Mouse (Mus musculus): ENCODE results near the gene Cdc25b. TPM values are rescaled to one million over a fixed set of nuclear protein-coding genes. Genes with fewer than 3 reads are reported as not detected.

Gene Cdc25b
- polyA plus RNA-seq, 1 experiment = 73.8 TPM

DNA sequence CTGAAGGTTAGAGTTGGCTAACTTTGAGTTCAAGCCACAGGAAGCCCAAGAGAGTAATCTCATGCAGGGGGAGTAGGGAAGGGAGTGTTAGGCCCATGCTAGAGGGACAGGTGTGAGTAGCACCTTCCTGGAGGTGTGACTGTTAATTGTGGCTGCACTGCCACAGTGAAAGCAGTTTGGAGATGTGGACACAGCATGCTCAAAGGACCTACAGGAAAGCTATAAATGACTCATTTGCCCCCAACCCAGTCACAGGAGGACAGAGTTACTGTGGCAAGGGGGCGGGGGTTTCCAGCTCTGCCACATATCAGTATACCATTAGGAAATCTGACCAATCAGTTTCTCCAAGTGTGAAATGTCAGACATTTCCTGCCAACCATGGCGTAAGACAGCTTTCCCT is 41.2 kb upstream of the Cdc25b start:
- Histone ChIP-seq H3ac (ENCODE audit: control insufficient read depth, insufficient read length, low read depth) (no peak overlapping the region), H3K79me3 (ENCODE audit: low read depth) (peaks cover 1% of the 10 kb centered on the region), H3K79me2 (ENCODE audit: control insufficient read depth, insufficient read depth) (no peaks in the 10 kb centered on the region), H3K36me3 (ENCODE audit: control insufficient read depth, insufficient read depth) (peaks cover 56% of the 10 kb centered on the region), H3K27me3 (ENCODE audit: control insufficient read depth, insufficient read depth, insufficient read length) (no peaks in the 10 kb centered on the region), H3K4me3 (ENCODE audit: insufficient read depth, poor library complexity, severe bottlenecking) (no peak overlapping the region)
- TF ChIP-seq CTCF (IDR thresholded peaks at IDR 0.05; ENCODE audit: control insufficient read depth, insufficient read depth, insufficient read length) (no peak), MYOD1 (IDR thresholded peaks at IDR 0.05; ENCODE audit: control insufficient read depth, insufficient read length, low read depth) (no peak), CEBPB (IDR thresholded peaks at IDR 0.05; ENCODE audit: low read depth) (no peak), FOSL1 (IDR thresholded peaks at IDR 0.05; ENCODE audit: insufficient read depth, low read length, poor library complexity, severe bottlenecking) (no peak), MAX (IDR thresholded peaks at IDR 0.05) (no peak), MYOG (IDR thresholded peaks at IDR 0.05; ENCODE audit: control insufficient read depth, extremely low read depth, insufficient read length) (no peak), USF1 (IDR thresholded peaks at IDR 0.05; ENCODE audit: low read depth) (no peak)

DNA sequence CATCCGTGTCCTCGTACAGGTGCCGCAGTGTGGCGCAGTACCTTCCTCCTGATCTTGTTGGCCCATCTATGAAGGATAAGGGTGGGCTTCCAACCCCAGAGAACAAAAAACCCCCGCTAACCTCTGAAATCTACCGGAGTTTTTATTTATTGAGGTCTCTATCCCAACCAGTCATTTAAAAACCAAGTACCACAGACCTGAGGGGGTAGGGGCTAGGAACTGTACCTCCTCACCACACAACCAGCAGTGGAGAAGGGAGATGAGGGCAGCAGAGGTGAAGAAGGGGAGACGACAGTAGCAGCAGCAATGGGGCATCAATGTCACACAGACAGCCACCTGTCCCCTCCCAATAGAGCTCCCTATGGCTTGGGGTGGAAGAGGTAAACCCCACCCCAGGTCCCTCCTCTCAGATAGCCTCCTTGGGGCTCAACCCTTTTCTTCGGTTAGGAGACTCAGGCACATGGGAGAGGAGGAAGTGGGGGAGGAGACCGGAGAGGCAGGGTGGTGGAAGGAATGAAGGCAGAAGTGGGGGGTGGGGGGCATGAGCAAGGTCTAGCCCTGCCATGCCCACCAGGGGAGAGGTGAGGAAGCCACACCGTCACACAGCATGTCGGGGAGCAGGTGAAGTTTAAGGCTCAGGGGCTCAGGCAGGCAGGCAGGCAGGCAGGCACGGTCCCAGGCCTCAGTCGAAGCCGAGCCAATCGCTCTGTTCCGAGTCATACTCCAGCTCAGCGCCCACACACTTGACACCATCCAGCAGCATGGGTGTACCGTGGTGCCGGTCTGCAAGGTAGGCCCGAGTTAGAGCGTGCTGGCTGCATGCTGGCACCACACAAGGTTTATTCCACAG is 40.3 kb upstream of the Cdc25b start:
- Histone ChIP-seq H3K79me3 (ENCODE audit: low read depth) (peaks cover 1% of the 10 kb centered on the region), H3ac (ENCODE audit: control insufficient read depth, insufficient read length, low read depth) (no peak overlapping the region), H3K79me2 (ENCODE audit: control insufficient read depth, insufficient read depth) (no peaks in the 10 kb centered on the region), H3K4me3 (ENCODE audit: insufficient read depth, poor library complexity, severe bottlenecking) (no peak overlapping the region), H3K27me3 (ENCODE audit: control insufficient read depth, insufficient read depth, insufficient read length) (no peaks in the 10 kb centered on the region), H3K36me3 (ENCODE audit: control insufficient read depth, insufficient read depth) (peaks cover 64% of the 10 kb centered on the region)
- no peak for TF ChIP-seq FOSL1 (IDR thresholded peaks at IDR 0.05; ENCODE audit: insufficient read depth, low read length, poor library complexity, severe bottlenecking)
- TF ChIP-seq USF1 (IDR thresholded peaks at IDR 0.05; ENCODE audit: low read depth) = no peak
- no peak for TF ChIP-seq MAX (IDR thresholded peaks at IDR 0.05)
- TF ChIP-seq CTCF (IDR thresholded peaks at IDR 0.05; ENCODE audit: control insufficient read depth, insufficient read depth, insufficient read length) = no peak
- no peak for TF ChIP-seq MYOD1 (IDR thresholded peaks at IDR 0.05; ENCODE audit: control insufficient read depth, insufficient read length, low read depth)
- no peak for TF ChIP-seq MYOG (IDR thresholded peaks at IDR 0.05; ENCODE audit: control insufficient read depth, extremely low read depth, insufficient read length)
- no peak for TF ChIP-seq CEBPB (IDR thresholded peaks at IDR 0.05; ENCODE audit: low read depth)

DNA sequence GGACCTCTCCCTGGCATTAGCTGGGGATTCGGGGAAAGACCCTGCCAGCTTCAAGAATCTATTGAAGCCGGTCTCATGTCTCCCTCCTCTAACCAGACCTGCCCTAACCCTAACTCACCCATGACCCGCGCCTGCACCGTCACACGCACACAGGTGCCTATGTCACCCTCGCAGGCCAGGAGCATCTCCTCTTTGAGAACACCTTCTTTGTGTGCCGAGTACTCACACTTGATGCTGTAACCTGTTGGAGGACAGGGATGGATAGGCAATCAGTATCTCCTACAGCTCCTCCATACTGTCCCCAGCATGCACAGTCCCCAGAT is 39.7 kb upstream of the Cdc25b start:
- Histone ChIP-seq H3K27me3 (ENCODE audit: control insufficient read depth, insufficient read depth, insufficient read length) (no peaks in the 10 kb centered on the region), H3K36me3 (ENCODE audit: control insufficient read depth, insufficient read depth) (peaks cover 70% of the 10 kb centered on the region), H3K79me2 (ENCODE audit: control insufficient read depth, insufficient read depth) (no peaks in the 10 kb centered on the region), H3ac (ENCODE audit: control insufficient read depth, insufficient read length, low read depth) (no peak overlapping the region), H3K79me3 (ENCODE audit: low read depth) (peaks cover 1% of the 10 kb centered on the region), H3K4me3 (ENCODE audit: insufficient read depth, poor library complexity, severe bottlenecking) (no peak overlapping the region)
- TF ChIP-seq FOSL1 (IDR thresholded peaks at IDR 0.05; ENCODE audit: insufficient read depth, low read length, poor library complexity, severe bottlenecking) (no peak), USF1 (IDR thresholded peaks at IDR 0.05; ENCODE audit: low read depth) (no peak), CEBPB (IDR thresholded peaks at IDR 0.05; ENCODE audit: low read depth) (no peak), CTCF (IDR thresholded peaks at IDR 0.05; ENCODE audit: control insufficient read depth, insufficient read depth, insufficient read length) (no peak), MYOG (IDR thresholded peaks at IDR 0.05; ENCODE audit: control insufficient read depth, extremely low read depth, insufficient read length) (no peak), MYOD1 (IDR thresholded peaks at IDR 0.05; ENCODE audit: control insufficient read depth, insufficient read length, low read depth) (no peak), MAX (IDR thresholded peaks at IDR 0.05) (no peak)

DNA sequence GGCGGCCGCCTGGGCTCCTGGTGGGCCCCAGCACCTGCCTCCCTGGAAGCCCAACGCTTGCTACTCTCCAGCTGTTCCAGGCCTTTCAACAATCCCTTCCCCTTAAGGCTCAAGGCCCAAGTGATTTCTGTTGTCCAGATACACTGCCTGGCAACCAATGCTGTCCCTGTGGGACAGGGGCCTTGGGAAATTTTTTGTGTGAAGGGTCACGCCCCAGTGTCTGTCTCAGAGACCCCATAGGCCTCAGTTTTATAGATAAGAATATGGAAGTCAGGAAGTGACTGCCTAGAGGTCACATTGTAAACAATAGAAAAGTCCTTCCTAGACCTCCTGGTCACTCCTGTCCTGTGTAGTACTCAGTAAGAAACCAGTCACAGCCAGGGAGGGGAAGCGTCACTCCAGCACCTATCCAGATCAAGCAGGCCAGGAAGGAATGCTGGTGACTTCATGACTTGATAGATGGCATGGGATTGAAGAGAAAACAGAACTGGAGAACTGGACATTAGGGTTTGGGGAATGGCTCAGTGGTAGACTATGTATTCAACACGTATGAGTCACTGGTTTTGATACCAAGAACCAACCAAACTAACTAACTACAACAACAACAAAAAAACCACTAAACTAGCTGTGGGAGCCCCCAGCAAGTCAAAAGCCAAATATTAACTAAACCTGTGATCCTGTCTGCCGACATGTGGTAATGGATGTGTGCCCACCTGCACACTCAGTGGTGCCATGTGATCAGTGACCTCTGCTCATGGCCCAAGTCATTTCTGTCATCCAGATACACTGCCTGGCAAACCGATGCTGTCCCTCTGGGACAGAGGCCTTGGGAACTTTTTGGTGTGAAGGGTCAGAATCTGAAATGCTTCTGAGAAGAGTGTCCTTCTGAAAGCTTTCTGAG is 38.1 kb upstream of the Cdc25b start:
- Histone ChIP-seq H3K79me2 (ENCODE audit: control insufficient read depth, insufficient read depth) (no peaks in the 10 kb centered on the region), H3K79me3 (ENCODE audit: low read depth) (peaks cover 1% of the 10 kb centered on the region), H3K4me3 (ENCODE audit: insufficient read depth, poor library complexity, severe bottlenecking) (no peak overlapping the region), H3K27me3 (ENCODE audit: control insufficient read depth, insufficient read depth, insufficient read length) (no peaks in the 10 kb centered on the region), H3ac (ENCODE audit: control insufficient read depth, insufficient read length, low read depth) (no peak overlapping the region), H3K36me3 (ENCODE audit: control insufficient read depth, insufficient read depth) (peaks cover 78% of the 10 kb centered on the region)
- TF ChIP-seq MAX (IDR thresholded peaks at IDR 0.05) (no peak), CTCF (IDR thresholded peaks at IDR 0.05; ENCODE audit: control insufficient read depth, insufficient read depth, insufficient read length) (no peak), FOSL1 (IDR thresholded peaks at IDR 0.05; ENCODE audit: insufficient read depth, low read length, poor library complexity, severe bottlenecking) (no peak), MYOD1 (IDR thresholded peaks at IDR 0.05; ENCODE audit: control insufficient read depth, insufficient read length, low read depth) (no peak), CEBPB (IDR thresholded peaks at IDR 0.05; ENCODE audit: low read depth) (no peak), MYOG (IDR thresholded peaks at IDR 0.05; ENCODE audit: control insufficient read depth, extremely low read depth, insufficient read length) (no peak), USF1 (IDR thresholded peaks at IDR 0.05; ENCODE audit: low read depth) (no peak)

DNA sequence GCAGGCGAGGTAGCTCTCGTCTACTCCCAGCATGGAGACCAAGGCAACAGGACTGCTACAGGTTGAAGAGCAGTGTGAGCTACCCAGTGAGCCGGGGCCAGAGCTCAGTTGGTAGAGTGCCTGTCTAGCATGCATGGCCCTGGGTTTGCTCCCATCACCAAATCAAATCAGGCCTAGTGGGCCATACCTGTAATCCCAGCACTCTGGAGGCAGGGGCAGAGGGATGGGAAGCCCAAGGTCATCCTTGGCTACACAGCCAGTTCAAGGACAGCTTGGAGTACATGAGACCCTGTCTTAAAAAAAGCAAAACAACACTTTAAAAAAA is 37.5 kb upstream of the Cdc25b start:
- Histone ChIP-seq H3K79me3 (ENCODE audit: low read depth) (peaks cover 1% of the 10 kb centered on the region), H3ac (ENCODE audit: control insufficient read depth, insufficient read length, low read depth) (no peak overlapping the region), H3K79me2 (ENCODE audit: control insufficient read depth, insufficient read depth) (no peaks in the 10 kb centered on the region), H3K4me3 (ENCODE audit: insufficient read depth, poor library complexity, severe bottlenecking) (no peak overlapping the region), H3K36me3 (ENCODE audit: control insufficient read depth, insufficient read depth) (peaks cover 77% of the 10 kb centered on the region), H3K27me3 (ENCODE audit: control insufficient read depth, insufficient read depth, insufficient read length) (no peaks in the 10 kb centered on the region)
- TF ChIP-seq MYOG (IDR thresholded peaks at IDR 0.05; ENCODE audit: control insufficient read depth, extremely low read depth, insufficient read length) (no peak), MYOD1 (IDR thresholded peaks at IDR 0.05; ENCODE audit: control insufficient read depth, insufficient read length, low read depth) (no peak), USF1 (IDR thresholded peaks at IDR 0.05; ENCODE audit: low read depth) (no peak), CTCF (IDR thresholded peaks at IDR 0.05; ENCODE audit: control insufficient read depth, insufficient read depth, insufficient read length) (no peak), MAX (IDR thresholded peaks at IDR 0.05) (no peak), CEBPB (IDR thresholded peaks at IDR 0.05; ENCODE audit: low read depth) (no peak), FOSL1 (IDR thresholded peaks at IDR 0.05; ENCODE audit: insufficient read depth, low read length, poor library complexity, severe bottlenecking) (no peak)

Data from C2C12 (cell line).